Mouse (Mus musculus) hindbrain, postnatal 0 days (tissue): Measurements from ENCODE around the gene Tenm3. TPM values are rescaled to one million over a fixed set of nuclear protein-coding genes. Genes with fewer than 3 reads are reported as not detected.

Experiments used
- ATAC-seq: fragments of 200-750 bp; cut with Nextera tagmentation; 2 replicates; pipeline ENCODE4 v1.8.0; 2017; ENCODE audit warnings: mild to moderate bottlenecking, moderate TSS enrichment, moderate library complexity
- DNase-seq: peaks from one replicate; pipeline ENCODE4 v3.0.0-alpha.2; 2015; ENCODE audit warnings: low spot score
- H3K27ac ChIP-seq: fragments of 300-500 bp; sonication (generic); 2 replicates; pipeline ENCODE4 v1.5.1; 2014; ENCODE audit warnings: mild to moderate bottlenecking
- H3K27me3 ChIP-seq: fragments of 300-500 bp; sonication (generic); 2 replicates; pipeline ENCODE4 v1.6.1; 2014; ENCODE audit warnings: low read length, mixed read lengths; ENCODE audit not compliant: insufficient read depth
- H3K36me3 ChIP-seq: fragments of 300-500 bp; sonication (generic); 2 replicates; pipeline ENCODE4 v1.6.1; 2014; ENCODE audit warnings: low read length, mixed read lengths; ENCODE audit not compliant: insufficient read depth
- H3K4me1 ChIP-seq: fragments of 300-500 bp; sonication (generic); 2 replicates; pipeline ENCODE4 v1.6.1; 2014; ENCODE audit warnings: antibody characterized with exemption, low read length, mixed read lengths; ENCODE audit not compliant: insufficient read depth
- H3K4me2 ChIP-seq: fragments of 300-500 bp; sonication (generic); 2 replicates; pipeline ENCODE4 v1.6.1; 2014; ENCODE audit warnings: low read depth, mild to moderate bottlenecking, low read length, moderate library complexity, mixed read lengths
- H3K4me3 ChIP-seq: fragments of 300-500 bp; sonication (generic); 2 replicates; pipeline ENCODE4 v1.5.1; 2014; ENCODE audit warnings: low read length
- H3K9ac ChIP-seq: fragments of 300-500 bp; sonication (generic); replicated peaks from 2 replicates; pipeline ENCODE4 v1.6.1; 2014; ENCODE audit warnings: mild to moderate bottlenecking, low read length, moderate library complexity, mixed read lengths
- H3K9me3 ChIP-seq: fragments of 300-500 bp; sonication (generic); 2 replicates; pipeline ENCODE4 v1.6.1; 2016; ENCODE audit warnings: low read length, mixed read lengths
- CTCF ChIP-seq: IDR thresholded peaks from 2 replicates; pipeline ENCODE4 v1.5.1; 2016; ENCODE audit warnings: antibody characterized with exemption, control low read depth, low read depth
- WGBS: fragments of 180-500 bp; shearing (Covaris S2); extraction: QIAGEN DNeasy Blood & Tissue Kit; methylation state at CpG from one replicate; pipeline ENCODE4 v1.1.7; 2014; 5-methylcytosine and 5-hydroxymethylcytosine counted together
- polyA plus RNA-seq: library from polyadenylated mRNA; unstranded; fragments of >200 nt; fragmentation: Nextera tagmentation; extraction: Ambion mirVana; gene quantifications from 2 replicates; pipeline ENCODE4 v1.2.1, GENCODE M21; 2015
- total RNA-seq: library from RNA; depleted of rRNA; stranded (reverse); fragments of >200 nt; gene quantifications from 2 replicates; pipeline ENCODE4 v1.2.3, GENCODE M21; 2014

Tenm3 gene
- total and polyA plus RNA-seq, 2 experiments from 2014 or later = 21.3 to 151 TPM

GRCm38 (mm10) chr8:48793729-48794128 lies 50.0 kb downstream of the Tenm3 start:
- no peak for TF ChIP-seq CTCF
- Histone ChIP-seq H3K27me3 (no peaks in the 10 kb centered on the region), H3K4me3 (no peak overlapping the region), H3K36me3 (no peaks in the 10 kb centered on the region), H3K9ac (no peak overlapping the region), H3K4me1 (no peaks in the 10 kb centered on the region), H3K9me3 (no peaks in the 10 kb centered on the region), H3K27ac (no peak overlapping the region), H3K4me2 (no peak overlapping the region)
- no peak for DNase-seq
- WGBS = 56% methylated on average over 8 of the region's 8 CpGs
- no peak for ATAC-seq

GRCm38 (mm10) chr8:48792587-48793326 lies 51.0 kb downstream of the Tenm3 start:
- no peak overlapping the region for H3K4me2 ChIP-seq
- H3K9ac ChIP-seq = no peak overlapping the region
- no peaks in the 10 kb centered on the region for H3K36me3 ChIP-seq
- no peaks in the 10 kb centered on the region for H3K9me3 ChIP-seq
- TF ChIP-seq CTCF = no peak
- 58% methylated on average over 10 of the region's 10 CpGs for WGBS
- H3K4me1 ChIP-seq = no peaks in the 10 kb centered on the region
- no peak for DNase-seq
- no peaks in the 10 kb centered on the region for H3K27me3 ChIP-seq
- no peak overlapping the region for H3K4me3 ChIP-seq
- no peak for ATAC-seq
- H3K27ac ChIP-seq = no peak overlapping the region

- TF ChIP-seq CTCF = no peak
- no peak for DNase-seq
- Histone ChIP-seq H3K27ac (no peak overlapping the region), H3K27me3 (no peaks in the 10 kb centered on the region), H3K4me3 (no peak overlapping the region), H3K9me3 (no peaks in the 10 kb centered on the region), H3K4me2 (no peak overlapping the region), H3K9ac (no peak overlapping the region), H3K4me1 (no peaks in the 10 kb centered on the region), H3K36me3 (no peaks in the 10 kb centered on the region)
- WGBS = 84% methylated on average over 9 of the region's 9 CpGs
- no peak for ATAC-seq
These were observed 60.4 kb downstream of the Tenm3 start for GRCm38 (mm10) chr8:48783308-48783707.

DNA sequence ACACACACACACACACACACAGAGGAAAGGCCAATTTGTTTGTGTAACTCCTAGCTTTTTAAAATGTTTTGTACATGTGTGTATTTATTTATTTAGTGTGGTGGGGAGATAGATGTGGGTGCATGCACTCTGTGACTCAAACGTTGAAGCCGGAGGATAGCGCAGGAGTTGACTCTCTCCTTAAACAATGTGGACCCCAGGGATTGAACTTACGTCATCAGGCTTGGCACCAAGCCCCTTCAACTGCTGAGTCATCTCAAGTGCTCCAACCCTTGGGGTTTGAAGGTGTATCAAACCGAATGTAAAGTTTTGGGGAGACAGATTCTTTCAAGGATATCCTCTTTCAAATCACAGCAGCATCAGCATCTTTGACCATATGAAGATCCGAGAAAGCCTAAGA lies 63.1 kb downstream of the Tenm3 start:
- no peak overlapping the region for H3K4me2 ChIP-seq
- TF ChIP-seq CTCF = no peak
- H3K4me1 ChIP-seq = peaks cover 2% of the 10 kb centered on the region; the same call in 1 of the 2 replicates
- no peak overlapping the region for H3K4me3 ChIP-seq
- ATAC-seq (no peak), DNase-seq (no peak)
- H3K9ac ChIP-seq = no peak overlapping the region
- H3K27ac ChIP-seq = no peak overlapping the region
- H3K36me3 ChIP-seq = no peaks in the 10 kb centered on the region
- 83% methylated on average over 6 of the region's 6 CpGs for WGBS
- H3K9me3 ChIP-seq = no peaks in the 10 kb centered on the region
- H3K27me3 ChIP-seq = no peaks in the 10 kb centered on the region

DNA sequence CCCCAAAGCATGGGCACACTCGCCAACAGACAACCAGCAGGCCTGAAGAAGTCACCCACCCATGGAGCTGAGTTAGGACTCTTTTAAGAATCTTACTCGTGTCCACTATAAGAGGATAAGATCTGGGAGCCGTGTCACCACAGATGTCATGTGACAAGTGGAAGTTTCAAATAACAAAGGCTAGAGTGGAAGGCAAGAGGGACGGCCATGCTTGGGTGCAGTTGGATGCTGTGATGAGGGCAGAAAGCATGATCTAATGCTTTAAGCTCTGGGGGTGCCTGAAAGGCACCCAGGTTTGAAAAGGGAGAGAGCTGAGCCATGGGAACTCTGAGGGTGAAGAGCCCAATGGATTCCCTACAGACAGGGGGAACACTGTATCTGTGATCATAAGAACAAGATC lies 64.6 kb downstream of the Tenm3 start:
- DNase-seq = no peak
- Histone ChIP-seq H3K27ac (no peak overlapping the region), H3K4me2 (no peak overlapping the region), H3K9me3 (no peaks in the 10 kb centered on the region), H3K36me3 (no peaks in the 10 kb centered on the region), H3K27me3 (no peaks in the 10 kb centered on the region), H3K4me1 (peaks cover 3% of the 10 kb centered on the region; the same call in 1 of the 2 replicates), H3K4me3 (no peak overlapping the region), H3K9ac (no peak overlapping the region)
- WGBS = 71% methylated on average over 4 of the region's 4 CpGs
- no peak for ATAC-seq
- no peak for TF ChIP-seq CTCF

- no peak overlapping the region for H3K9ac ChIP-seq
- ATAC-seq = 0 out of 2 replicates have a peak, but pooled peaks have one; percentile 72
- H3K27ac ChIP-seq = no peak overlapping the region
- H3K27me3 ChIP-seq = no peaks in the 10 kb centered on the region
- TF ChIP-seq CTCF = no peak
- peaks cover 3% of the 10 kb centered on the region; the same call in 1 of the 2 replicates for H3K4me1 ChIP-seq
- no peaks in the 10 kb centered on the region for H3K36me3 ChIP-seq
- WGBS = 39% methylated on average over 9 of the region's 9 CpGs
- H3K9me3 ChIP-seq = no peaks in the 10 kb centered on the region
- peak overlapping the region; percentile 39 for H3K4me2 ChIP-seq
- H3K4me3 ChIP-seq = no peak overlapping the region
- DNase-seq = no peak
These were observed 67.7 kb downstream of the Tenm3 start for GRCm38 (mm10) chr8:48776081-48776480.

DNA sequence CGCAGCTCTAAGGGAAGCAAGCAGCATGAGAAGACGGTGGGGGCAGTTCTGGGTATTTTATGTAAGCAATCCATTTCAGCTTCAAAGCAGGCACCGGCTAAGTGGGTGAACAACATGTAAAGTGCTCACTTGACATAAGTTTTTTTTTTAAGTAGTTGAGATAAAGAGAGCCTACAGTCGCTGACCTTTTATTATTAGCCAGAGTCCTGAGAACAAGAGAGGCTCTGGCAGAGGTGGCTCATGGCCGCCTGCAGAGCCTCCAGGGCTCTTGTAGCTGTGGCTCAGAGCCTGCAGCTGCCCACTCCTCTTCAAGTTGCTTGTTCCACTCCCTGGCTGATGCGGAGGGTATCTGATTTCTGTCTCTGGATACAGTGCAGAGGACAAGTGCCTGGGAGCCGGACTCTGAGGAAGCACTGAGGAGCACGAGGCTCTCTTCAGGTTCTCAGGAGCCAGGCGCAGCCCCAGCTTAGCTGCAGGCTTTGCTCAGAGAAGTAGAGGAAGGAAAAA lies 68.2 kb downstream of the Tenm3 start:
- Histone ChIP-seq H3K27ac (no peak overlapping the region), H3K4me3 (no peak overlapping the region), H3K9ac (no peak overlapping the region), H3K4me1 (peaks cover 3% of the 10 kb centered on the region; the same call in 1 of the 2 replicates), H3K36me3 (no peaks in the 10 kb centered on the region), H3K9me3 (no peaks in the 10 kb centered on the region), H3K27me3 (no peaks in the 10 kb centered on the region), H3K4me2 (peak overlapping the region; percentile 39)
- no peak for ATAC-seq
- TF ChIP-seq CTCF = no peak
- no peak for DNase-seq
- WGBS = 21% methylated on average over 9 of the region's 9 CpGs
